Mouse (Mus musculus) neural tube, embryonic 10.5 days (tissue): Measurements from ENCODE around the gene Rock2.

Experiments
- DNase-seq: peaks from one replicate; pipeline ENCODE4 v3.0.0-alpha.2; 2017; ENCODE audit warnings: low spot score; ENCODE audit errors: extremely low spot score

The Rock2 gene

DNA sequence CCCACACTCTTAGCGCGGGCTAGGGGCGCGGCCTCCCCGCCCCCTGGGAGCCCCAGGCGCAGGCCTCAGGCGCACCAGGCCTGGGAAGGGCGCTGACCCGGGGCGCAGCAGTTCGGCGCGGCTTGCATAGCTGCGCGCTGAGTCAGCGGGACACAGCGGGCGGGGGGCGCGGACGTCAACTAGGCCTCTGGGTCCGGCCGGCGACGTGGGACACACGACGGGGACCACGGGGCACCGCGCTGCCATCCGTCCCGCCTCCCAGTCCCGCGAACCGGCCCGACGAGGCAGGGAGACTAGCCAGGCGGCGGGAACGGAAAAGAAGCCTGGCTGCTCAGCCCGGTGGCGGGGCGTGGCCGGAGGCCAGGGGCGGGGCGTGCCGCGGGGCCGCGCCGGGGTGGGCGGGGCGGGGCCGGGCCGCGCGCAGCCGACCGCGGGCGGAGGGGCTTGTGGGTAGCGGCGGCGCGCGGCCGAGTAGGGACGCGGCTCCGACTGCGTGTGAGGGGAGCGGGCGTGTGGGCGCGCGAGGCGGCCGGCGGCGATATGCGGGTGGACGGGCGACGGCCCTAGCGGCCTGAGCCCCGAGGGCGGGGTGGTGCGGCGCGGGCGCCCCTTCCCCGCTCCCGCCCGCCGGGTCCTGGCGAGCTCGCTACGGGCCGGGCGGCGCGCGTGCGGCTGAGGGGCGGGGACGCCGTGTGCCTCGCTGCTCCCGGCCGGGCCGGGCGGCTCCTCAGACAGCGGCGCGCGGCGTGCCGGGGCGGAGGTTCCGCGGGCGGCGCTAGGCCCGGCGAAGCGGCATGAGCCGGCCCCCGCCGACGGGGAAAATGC lies at the start of gene Rock2:
Rock2 (plus strand) TSS at position 500 of the 825 bp plus-strand sequence.
- DNase-seq: peak; percentile 93

DNA sequence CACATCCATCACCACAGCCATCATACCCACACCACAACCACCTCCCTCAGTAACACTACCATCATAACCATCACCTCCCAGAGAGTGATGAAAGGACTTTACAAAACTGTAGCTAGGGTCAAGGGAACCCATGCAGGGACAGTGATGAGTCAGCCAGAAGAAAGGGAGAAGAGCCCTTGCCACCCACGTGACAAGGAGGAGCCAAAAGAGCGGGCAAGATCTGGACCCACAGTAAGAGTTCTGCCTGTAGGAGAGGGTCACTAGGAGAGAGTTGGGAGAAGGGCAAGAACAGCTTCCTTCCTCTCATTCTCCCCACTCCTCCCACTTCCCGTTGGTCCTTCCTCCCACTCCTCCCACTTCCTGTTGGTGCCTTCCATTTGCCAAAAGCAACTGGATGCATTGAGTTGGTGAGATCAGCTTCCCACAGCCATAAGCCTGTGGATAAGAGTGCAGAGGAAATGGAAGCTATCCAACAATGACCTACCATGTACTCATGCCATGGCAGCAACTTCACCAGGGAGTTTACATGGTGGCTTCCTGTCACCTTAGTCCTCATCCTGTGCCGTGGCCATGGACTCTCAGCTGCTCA lies 47.4 kb upstream of the Rock2 start:
- no peak for DNase-seq

DNA sequence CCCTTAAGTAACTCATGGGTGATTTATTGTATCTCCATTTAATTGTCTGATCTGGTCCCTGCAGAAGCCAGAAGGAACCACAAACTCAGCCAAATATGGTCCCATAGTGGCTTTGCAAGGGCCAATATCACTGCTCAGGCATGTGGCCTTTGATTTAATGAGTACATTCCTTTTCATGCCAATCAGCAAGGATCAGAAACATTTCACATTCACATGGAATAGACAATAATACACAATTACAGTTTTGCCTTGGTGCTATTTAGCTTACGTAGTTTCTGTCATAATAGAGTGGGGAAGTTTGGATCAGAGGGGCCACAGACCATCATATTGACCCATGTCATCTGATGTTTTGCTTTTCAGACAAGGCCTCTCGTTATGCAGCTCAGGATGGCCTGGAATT lies 46.2 kb upstream of the Rock2 start:
- no peak for DNase-seq

DNA sequence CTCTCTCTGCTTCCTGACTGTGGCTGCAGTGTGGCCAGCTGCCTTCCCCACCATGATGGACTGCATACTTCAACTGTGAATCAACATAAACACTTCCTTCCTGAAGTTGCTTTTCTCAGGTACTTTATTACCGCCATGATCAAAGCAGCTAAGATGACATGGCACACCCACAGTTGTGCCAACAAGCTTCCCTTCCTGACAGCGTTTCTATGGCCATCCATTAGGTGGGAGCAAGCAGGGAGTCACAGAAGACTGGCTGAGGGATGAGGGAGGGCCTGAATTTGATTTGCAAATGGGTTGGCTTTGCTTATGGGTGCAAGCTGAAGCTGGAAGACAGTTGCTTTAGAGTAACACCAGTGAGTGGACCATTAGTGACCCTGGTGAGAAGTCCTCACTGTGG lies 44.9 kb upstream of the Rock2 start:
- no peak for DNase-seq

DNA sequence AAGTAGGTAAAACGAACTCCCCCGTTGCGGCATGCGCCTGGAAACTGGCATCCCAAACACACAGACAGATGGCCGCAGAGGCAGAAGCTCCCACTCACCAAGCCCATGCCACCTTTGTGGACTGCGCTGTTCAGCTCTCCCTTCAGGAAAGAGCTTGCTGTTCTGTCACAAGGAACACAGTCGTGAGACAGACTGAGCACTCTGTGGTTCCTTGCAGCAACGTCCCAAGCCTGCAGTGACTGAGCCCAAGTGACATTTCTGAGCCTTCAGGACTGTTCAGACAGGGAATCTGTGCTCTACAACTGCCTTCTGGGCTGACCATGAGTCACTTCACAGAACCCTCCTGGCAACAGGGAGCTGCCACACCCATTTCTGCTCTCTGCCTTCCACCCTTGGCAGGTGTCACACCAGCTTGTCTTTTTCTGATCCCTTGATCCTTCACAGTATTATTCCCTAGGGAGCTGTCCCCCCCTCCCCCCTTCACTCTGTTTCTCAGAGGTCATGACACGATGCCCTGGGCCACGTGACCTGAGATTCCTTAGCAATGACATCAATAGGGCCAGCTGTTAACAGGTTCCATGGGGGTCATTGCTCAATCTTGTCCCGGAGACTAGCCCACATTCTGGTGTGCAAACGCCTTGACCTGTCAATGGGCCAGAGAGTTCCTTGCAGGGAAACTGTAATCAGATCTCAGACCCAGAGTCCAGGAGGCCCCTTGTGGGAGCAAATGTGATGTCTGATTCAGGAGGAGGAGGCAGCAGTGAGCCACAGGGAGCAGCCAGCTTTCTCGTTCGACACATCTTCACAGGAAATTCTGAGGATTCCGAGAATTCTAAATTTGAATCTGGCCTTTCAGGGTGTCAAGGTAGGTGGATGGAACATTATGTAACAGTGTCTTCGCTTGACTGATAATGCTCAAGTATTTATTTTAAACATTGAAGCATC lies 44.0 kb upstream of the Rock2 start:
- peak; percentile 71 for DNase-seq

DNA sequence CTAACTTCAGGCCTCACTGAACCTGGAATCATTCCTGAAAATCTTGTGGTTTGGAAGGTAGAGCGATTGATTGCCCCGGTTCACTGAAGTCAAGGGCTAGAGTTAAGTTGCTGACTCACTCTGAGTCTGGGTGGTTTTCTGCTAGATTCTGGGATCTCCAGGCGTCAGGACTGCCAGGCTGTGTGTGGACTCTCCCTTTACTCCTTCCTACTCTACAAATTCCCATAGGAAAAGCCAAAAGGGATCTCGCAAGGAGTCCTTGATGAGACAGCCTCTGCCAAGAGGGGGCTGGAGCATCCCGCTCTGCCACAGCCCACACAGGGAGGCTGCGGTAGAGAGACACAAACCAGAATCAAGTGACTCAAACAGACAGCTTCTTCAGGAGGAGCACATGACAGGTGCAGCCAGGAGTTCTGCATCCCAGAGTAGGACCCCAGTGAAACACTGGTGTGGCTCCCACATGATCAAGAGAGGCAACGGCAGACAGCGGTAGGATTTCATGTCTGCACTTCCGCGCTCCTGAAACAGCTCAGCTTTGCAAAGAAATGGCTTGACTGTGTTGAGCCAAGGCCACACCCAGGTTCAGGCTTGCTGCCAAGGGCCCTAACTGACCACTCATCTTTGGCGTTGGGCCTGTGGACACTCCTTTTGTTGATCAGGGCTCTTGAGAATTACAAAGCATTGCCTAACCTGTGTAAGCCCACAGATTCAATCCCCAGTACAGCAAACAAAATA lies 41.1 kb upstream of the Rock2 start:
- DNase-seq: no peak

DNA sequence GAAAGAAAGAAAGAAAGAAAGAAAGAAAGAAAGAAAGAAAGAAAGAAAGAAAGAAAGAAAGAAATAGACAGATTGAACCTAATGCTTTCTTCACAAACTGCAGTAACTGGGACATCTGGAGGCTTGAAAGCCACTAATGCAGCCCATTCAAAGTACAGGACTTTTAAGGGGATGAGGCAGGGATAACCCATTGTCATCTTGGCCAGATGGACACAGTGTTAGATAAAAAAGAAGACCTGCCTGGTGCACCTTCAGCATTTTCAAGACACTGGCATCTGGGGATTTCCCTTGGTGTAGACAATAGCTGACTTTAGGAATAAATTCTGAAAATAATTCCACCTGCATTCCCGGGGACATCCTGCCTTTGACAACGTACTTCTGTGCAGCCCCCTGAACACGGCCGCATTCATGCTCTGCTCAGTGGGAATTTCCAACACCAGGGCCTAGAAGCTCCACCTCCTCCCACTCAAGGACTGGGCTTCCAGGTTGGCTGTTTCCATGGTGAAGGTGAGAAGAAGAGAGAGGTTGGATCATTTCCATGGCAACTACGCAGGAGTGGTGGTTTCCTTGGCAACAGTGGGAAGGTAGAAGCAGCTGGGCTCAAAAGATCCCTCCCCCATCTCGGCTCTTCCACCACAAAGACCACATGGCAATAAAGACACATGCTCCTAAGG lies 38.9 kb upstream of the Rock2 start:
- no peak for DNase-seq

DNA sequence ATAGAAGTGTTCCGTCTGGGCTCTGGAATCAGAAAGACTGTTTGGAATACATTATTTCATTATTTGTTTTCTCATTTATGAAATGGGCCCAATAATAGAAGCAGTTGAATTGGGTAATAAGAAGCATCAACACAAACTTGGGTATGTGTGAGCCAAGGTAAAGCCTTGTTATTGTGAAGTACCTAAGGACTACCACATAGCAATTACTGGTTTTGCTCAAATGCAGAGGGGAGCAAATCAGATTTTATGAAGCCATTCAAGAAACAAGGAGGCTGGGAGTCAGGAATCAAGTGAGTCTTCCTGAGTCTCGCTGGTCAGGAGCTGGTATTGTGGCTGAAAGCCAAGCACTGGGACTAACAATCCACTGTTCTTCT lies 38.4 kb upstream of the Rock2 start:
- no peak for DNase-seq

DNA sequence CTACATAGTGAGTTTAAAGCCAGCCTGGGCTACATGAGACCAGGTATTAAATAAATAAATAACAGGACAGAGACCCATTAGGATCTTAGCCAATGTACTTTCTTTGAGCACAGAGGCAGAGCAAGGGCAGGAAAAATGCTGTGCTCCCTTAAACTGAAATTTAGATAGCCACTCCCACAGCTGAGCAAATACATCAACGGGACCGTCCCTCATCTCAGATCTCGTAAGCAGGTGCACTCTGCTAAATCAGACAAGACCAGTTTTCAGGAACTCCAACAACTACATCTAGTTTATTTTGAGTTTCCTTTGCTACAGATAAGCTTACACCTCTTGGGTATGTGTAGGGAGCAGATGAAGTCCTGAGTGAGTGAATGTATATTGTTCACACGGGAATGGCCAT lies 36.6 kb upstream of the Rock2 start:
- DNase-seq: no peak

DNA sequence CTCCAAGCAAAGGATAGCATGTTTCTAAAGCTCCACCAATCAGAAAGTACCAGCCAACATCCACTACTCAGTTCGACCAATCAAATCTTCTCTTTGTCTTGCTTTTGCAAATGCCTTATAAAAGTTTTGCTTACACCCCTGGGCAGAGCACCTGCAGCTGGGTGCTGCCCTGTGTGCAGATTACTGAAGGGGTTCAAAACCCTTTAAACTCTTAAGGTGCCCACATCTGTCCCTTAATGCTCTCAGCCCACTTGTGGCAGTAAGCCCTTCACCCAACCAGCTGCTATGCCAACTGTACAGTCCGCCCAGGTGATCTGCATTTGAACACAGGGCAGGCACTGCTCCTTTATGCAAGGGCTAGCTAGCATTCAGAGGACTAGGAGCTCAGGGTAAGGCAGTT lies 34.9 kb upstream of the Rock2 start:
- DNase-seq: no peak

DNA sequence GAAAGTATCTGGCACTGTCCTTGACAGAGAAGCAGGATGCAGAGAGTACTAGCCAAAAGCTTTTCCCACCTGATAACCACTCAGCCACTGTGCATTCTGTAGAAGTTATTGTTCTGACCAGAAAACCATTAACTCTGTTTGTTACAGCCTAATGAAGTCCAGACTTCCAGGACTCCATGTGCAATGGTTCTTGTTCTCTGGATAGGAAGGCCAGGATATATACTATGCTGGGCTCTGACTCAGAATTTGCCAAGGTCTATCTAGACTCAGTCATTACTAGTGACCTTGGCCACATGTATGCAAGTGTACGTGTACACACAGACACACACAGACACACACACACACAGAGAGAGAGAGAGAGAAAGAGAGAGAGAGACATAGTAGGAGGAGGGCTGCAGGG lies 34.2 kb upstream of the Rock2 start:
- no peak for DNase-seq

DNA sequence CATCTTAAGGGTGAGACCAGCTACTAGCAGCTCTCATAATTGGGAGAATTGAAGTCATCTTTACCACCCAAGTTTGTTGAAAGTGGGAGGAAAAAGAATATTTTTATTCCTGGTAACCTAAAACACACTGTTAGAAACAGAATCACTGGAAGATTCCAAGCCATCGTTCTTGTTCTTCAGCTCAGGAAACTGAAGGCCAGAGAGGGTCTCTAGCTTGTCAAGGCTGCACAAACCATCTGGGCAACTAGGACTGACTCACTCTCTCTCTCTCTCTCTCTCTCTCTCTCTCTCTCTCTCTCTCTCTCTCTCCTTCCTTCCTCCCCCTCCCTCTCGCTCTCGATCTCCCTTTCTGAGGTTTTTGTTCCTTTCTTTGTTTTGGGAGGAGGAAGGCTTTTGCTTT lies 33.7 kb upstream of the Rock2 start:
- no peak for DNase-seq

DNA sequence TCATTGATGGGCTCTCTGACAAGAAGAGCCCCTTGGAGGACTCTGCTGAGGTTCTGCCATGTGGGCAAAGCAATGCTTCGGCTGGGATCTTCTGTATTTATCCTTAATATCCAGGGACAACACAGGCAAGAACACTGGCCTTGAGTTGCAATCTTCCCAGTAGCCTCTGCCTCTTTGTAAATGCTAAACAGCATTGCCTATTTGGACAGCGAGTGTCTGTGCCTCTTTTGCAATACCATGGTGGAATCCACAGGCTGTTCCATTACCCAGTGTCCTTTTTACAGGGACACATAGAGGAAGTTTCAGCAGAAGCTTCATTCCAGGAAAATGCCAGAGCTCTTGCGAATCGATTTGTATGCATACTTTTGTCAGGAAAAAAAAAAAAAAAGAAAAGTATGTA lies 30.2 kb upstream of the Rock2 start:
- DNase-seq: no peak

DNA sequence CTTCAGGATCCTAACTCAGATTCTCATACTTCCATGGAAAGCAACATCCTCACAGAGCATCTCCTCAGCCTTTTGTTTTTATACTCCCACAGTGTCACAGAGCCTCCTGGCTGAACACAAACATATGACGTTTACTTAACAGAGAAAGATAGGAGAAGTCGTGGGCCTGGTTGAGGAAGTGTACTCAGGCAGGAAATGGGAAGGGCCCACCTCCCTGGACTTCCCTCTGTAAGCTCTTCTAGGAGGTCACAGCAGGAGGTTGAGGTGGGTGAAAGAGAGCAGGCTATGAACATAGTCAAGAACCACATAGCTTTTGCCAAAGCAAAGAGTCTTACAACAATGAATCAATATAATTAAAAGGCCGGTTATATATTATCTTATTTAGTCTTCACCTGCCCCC lies 28.8 kb upstream of the Rock2 start:
- no peak for DNase-seq

DNA sequence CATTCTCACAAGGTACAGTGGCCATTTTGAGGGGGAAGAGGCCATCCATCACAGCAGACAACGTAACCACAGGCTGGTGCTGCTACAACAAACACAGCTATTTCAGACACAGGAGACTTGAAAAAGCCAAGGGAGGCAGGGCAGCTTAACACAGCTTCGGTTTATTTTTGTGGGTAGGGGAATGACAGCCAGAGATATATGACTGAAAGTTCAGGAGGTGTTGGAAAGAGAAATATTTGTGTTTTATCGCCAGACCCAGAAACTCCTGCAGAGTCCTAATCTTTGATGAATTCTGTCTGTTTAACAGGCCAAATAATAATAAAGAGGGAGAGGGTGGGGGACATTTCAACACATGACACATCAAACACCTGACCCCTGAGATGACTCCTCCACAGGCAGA lies 28.2 kb upstream of the Rock2 start:
- DNase-seq: no peak

DNA sequence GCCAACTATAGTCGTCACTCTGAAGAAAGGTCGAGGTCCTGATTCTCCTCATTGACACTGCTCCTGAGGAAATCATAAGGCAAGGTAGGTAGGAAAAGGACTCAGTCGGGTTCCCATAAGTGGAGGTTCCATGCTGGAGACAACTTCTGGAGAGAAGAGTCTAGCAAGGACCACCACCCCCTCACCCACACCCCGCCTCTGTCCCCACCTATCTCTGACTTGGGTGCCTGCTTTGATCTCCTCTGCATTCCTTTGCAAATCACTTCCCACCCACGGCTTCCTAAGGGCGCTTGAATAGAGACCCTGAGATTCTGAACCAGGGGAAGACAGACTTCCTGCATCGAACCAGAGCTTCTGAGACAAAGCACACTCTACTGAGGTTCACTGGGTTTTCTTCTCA lies 27.4 kb upstream of the Rock2 start:
- no peak for DNase-seq

DNA sequence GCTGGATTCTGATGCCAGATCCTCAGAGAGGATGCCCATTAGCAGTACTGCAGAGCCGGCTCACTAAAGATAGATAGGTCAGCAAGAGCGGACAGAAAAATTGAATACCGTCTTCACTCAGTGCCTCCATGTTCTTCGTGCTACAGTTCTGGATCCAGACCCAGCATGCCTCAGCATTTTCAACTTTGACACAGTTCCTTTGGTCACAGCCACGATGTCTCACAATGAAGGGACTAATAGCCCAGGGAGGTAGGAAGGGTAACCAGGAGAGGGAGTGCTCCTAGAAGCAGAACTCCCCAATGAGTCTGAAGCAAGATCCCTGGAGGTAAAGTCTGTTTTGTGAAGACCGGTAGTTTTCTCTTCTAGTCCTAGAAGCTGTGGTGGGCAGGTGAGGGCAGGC lies 26.1 kb upstream of the Rock2 start:
- no peak for DNase-seq

DNA sequence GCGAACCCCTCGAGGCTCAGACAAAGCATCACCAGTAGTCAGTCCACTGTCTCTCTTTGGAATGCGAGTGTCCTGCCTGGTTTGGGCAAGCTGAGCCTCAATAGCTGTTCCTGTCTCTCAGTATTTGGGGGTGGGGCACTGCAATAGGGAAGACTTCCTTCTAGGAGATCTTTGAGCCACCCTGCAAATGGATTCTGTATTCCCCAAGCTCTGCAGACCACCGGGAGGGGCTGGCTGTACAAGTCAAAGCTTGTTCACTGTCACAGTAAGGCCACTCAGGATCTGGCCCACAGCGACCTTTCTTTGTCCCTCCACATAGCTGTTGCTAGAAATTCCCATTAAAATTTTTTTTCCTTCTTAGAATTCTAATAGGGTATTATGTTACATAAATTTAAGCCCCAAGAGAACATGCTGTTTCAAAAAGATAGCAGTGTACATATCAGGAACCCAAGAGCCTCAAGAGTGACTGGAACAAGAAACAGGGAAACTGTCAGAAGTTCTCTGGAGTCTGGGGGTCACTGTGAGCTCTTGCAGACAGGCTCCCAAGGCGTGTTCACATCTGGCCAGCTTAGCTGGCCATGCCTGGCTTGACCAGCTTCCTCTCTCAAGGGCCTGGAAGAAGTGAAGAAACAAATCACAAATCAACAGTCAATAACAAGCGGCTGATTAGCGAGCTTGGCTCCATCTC lies 25.5 kb upstream of the Rock2 start:
- no peak for DNase-seq

DNA sequence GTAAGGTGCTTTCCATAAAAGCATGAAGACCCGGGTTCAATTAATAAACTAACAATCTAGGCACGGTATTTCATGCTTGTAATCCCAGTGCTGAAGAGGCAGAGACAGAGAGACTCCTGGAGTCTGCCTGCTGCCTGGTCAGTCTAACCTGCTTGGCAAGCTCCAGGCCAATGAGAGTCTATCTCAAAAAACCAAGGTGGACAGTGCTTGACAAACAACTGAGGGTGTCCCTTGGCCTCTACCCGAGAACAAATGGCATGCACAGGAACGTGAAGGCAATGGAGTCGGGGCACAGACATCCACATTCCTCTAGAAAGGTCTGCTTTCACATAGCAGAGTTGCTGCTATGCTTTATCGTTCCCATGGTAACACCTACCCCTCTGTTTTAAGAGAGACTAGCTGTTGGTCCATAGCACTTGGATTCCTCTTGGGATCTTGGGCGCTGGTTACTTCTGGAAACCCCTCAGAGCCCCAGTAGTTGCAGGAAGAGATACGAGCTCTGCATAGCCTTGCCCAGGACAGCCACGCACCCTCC lies 24.8 kb upstream of the Rock2 start:
- no peak for DNase-seq

DNA sequence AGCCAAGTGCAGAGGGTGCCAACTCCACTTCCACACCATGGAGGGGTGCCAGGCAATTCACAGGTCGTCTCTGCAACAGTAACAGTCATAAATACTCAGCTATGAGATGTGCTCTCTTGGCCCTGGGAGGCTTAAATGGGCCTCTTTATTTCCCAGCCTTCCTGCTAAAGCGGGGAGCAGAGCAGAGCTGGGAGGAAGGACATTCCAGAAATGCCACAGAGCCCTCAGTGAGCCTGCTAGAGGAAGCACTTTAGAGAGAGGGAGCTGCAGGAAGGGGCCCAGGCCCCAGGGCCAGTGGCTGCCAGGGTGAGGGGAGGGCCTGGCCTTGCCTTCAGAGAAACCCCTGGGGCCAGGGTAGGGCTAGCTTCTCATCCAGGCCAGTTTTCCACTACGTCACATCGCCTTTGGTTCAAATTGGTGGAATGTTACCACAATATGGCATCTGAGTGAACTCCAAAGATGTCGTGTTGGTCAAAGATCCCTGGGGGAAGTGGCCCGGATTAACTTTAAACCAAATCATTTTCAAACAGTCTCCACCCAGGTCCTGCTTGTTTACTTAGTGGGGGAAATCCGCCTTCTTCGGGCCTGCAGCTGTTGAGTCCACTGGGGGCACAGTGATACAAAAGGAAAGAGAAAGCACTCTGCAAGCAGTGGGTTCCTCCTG lies 24.2 kb upstream of the Rock2 start:
- DNase-seq: peak; percentile 53
